Mouse (Mus musculus) heart, embryonic 12.5 days (tissue): ENCODE data around the gene Cp. TPM values are rescaled to one million over a fixed set of nuclear protein-coding genes. Genes with fewer than 3 reads are reported as not detected.

Experiments
- ATAC-seq: fragments of 200-750 bp; cut with Nextera tagmentation; 2 replicates; pipeline ENCODE4 v1.8.0; 2017; ENCODE audit warnings: moderate TSS enrichment, moderate library complexity; ENCODE audit not compliant: insufficient number of reproducible peaks, low FRiP score
- H3K27ac ChIP-seq: fragments of 300-500 bp; sonication (generic); 2 replicates; pipeline ENCODE4 v1.5.1; 2016; ENCODE audit warnings: mild to moderate bottlenecking, moderate library complexity; ENCODE audit not compliant: poor library complexity, severe bottlenecking
- H3K27me3 ChIP-seq: fragments of 300-500 bp; sonication (generic); replicated peaks from 2 replicates; pipeline ENCODE4 v1.6.1; 2016; ENCODE audit warnings: mild to moderate bottlenecking, moderate library complexity
- H3K36me3 ChIP-seq: fragments of 300-500 bp; sonication (generic); 2 replicates; pipeline ENCODE4 v1.6.1; 2016; ENCODE audit warnings: mild to moderate bottlenecking, moderate library complexity
- H3K4me1 ChIP-seq: fragments of 300-500 bp; sonication (generic); replicated peaks from 2 replicates; pipeline ENCODE4 v1.6.1; 2016; ENCODE audit warnings: mild to moderate bottlenecking
- H3K4me2 ChIP-seq: fragments of 300-500 bp; sonication (generic); 2 replicates; pipeline ENCODE4 v1.6.1; 2016; ENCODE audit warnings: mild to moderate bottlenecking, moderate library complexity
- H3K4me3 ChIP-seq: fragments of 300-500 bp; sonication (generic); 2 replicates; pipeline ENCODE4 v1.5.1; 2016; ENCODE audit warnings: mild to moderate bottlenecking
- H3K9ac ChIP-seq: fragments of 300-500 bp; sonication (generic); 2 replicates; pipeline ENCODE4 v1.6.1; 2016; ENCODE audit warnings: mild to moderate bottlenecking, moderate library complexity
- H3K9me3 ChIP-seq: fragments of 300-500 bp; sonication (generic); replicated peaks from 2 replicates; pipeline ENCODE4 v1.6.1; 2016; ENCODE audit warnings: mild to moderate bottlenecking, moderate library complexity
- WGBS: fragments of 180-500 bp; shearing (Covaris S2); methylation state at CpG from one replicate; pipeline ENCODE4 v1.1.7; 2016; 5-methylcytosine and 5-hydroxymethylcytosine counted together
- polyA plus RNA-seq: library from polyadenylated mRNA; unstranded; fragments of >200 nt; fragmentation: Nextera tagmentation; extraction: Ambion mirVana; gene quantifications from 2 replicates; pipeline ENCODE4 v1.2.1, GENCODE M21; 2016

The Cp gene
- polyA plus RNA-seq, 1 experiment from 2014 or later = 0.41 TPM

- Histone ChIP-seq H3K36me3 (no peaks in the 10 kb centered on the region), H3K27ac (peak overlapping the region; percentile 54; the same call in 1 of the 2 replicates), H3K27me3 (no peaks in the 10 kb centered on the region), H3K4me3 (no peak overlapping the region), H3K9ac (no peak overlapping the region), H3K4me1 (peaks cover 18% of the 10 kb centered on the region), H3K4me2 (no peak overlapping the region), H3K9me3 (no peaks in the 10 kb centered on the region)
- 60% methylated on average over 5 of the region's 5 CpGs for WGBS
- no peak for ATAC-seq
Measured at GRCm38 (mm10) chr3:19965239-19965638, 8.4 kb downstream of the Cp start.

- no peak overlapping the region for H3K4me2 ChIP-seq
- H3K36me3 ChIP-seq = no peaks in the 10 kb centered on the region
- H3K9me3 ChIP-seq = no peaks in the 10 kb centered on the region
- WGBS = 35% methylated on average over 4 of the region's 4 CpGs
- peaks cover 13% of the 10 kb centered on the region for H3K4me1 ChIP-seq
- ATAC-seq = no peak
- H3K4me3 ChIP-seq = no peak overlapping the region
- no peak overlapping the region for H3K9ac ChIP-seq
- no peak overlapping the region for H3K27ac ChIP-seq
- H3K27me3 ChIP-seq = no peaks in the 10 kb centered on the region
Measured at GRCm38 (mm10) chr3:19966072-19966471, 9.2 kb downstream of the Cp start.

GRCm38 (mm10) chr3:19978474-19978873, 21.6 kb downstream of the Cp start:
- Histone ChIP-seq H3K9ac (no peak overlapping the region), H3K36me3 (no peaks in the 10 kb centered on the region)
- no peak for ATAC-seq

GRCm38 (mm10) chr3:19981156-19981555, 24.3 kb downstream of the Cp start:
- H3K4me3 ChIP-seq = no peak overlapping the region
- WGBS = 72% methylated on average over 2 of the region's 2 CpGs
- H3K27me3 ChIP-seq = no peaks in the 10 kb centered on the region
- H3K36me3 ChIP-seq = no peaks in the 10 kb centered on the region
- H3K27ac ChIP-seq = no peak overlapping the region
- H3K9me3 ChIP-seq = no peaks in the 10 kb centered on the region
- H3K9ac ChIP-seq = no peak overlapping the region
- no peaks in the 10 kb centered on the region for H3K4me1 ChIP-seq
- H3K4me2 ChIP-seq = no peak overlapping the region
- ATAC-seq = no peak

More at GRCm38 (mm10) chr3:19978474-19978873, 21.6 kb downstream of the Cp start:
- 47% methylated on average over 4 of the region's 4 CpGs for WGBS
- no peaks in the 10 kb centered on the region for H3K27me3 ChIP-seq
- H3K27ac ChIP-seq = no peak overlapping the region
- H3K4me3 ChIP-seq = no peak overlapping the region
- H3K9me3 ChIP-seq = no peaks in the 10 kb centered on the region
- H3K4me1 ChIP-seq = no peaks in the 10 kb centered on the region
- H3K4me2 ChIP-seq = no peak overlapping the region

GRCm38 (mm10) chr3:19982846-19983245, 26.0 kb downstream of the Cp start:
- Histone ChIP-seq H3K27ac (no peak overlapping the region), H3K9me3 (no peaks in the 10 kb centered on the region), H3K4me2 (no peak overlapping the region), H3K27me3 (no peaks in the 10 kb centered on the region), H3K4me3 (no peak overlapping the region), H3K36me3 (no peaks in the 10 kb centered on the region), H3K4me1 (no peaks in the 10 kb centered on the region), H3K9ac (no peak overlapping the region)
- ATAC-seq = no peak

- H3K27ac ChIP-seq = no peak overlapping the region
- 40% methylated on average over 3 of the region's 3 CpGs for WGBS
- no peak for ATAC-seq
- H3K36me3 ChIP-seq = no peaks in the 10 kb centered on the region
- H3K9ac ChIP-seq = no peak overlapping the region
- H3K4me2 ChIP-seq = no peak overlapping the region
- no peak overlapping the region for H3K4me3 ChIP-seq
- H3K9me3 ChIP-seq = no peaks in the 10 kb centered on the region
- no peaks in the 10 kb centered on the region for H3K27me3 ChIP-seq
- H3K4me1 ChIP-seq = no peaks in the 10 kb centered on the region
Measured at GRCm38 (mm10) chr3:19986123-19986522, 29.3 kb downstream of the Cp start.

GRCm38 (mm10) chr3:19990031-19990430, 33.2 kb downstream of the Cp start:
- H3K27me3 ChIP-seq = no peaks in the 10 kb centered on the region
- H3K9ac ChIP-seq = no peak overlapping the region
- no peak overlapping the region for H3K4me3 ChIP-seq
- H3K4me2 ChIP-seq = no peak overlapping the region
- no peaks in the 10 kb centered on the region for H3K36me3 ChIP-seq
- 74% methylated on average over 3 of the region's 3 CpGs for WGBS
- H3K9me3 ChIP-seq = no peaks in the 10 kb centered on the region
- ATAC-seq = no peak
- H3K27ac ChIP-seq = no peak overlapping the region
- H3K4me1 ChIP-seq = no peaks in the 10 kb centered on the region

- no peak for ATAC-seq
- WGBS = 77% methylated on average over 4 of the region's 4 CpGs
- Histone ChIP-seq H3K9ac (no peak overlapping the region), H3K4me3 (no peak overlapping the region), H3K27me3 (no peaks in the 10 kb centered on the region), H3K4me1 (no peaks in the 10 kb centered on the region), H3K4me2 (no peak overlapping the region), H3K36me3 (peaks cover 8% of the 10 kb centered on the region), H3K27ac (no peak overlapping the region), H3K9me3 (no peaks in the 10 kb centered on the region)
Measured at GRCm38 (mm10) chr3:19992388-19992787, 35.5 kb downstream of the Cp start.

GRCm38 (mm10) chr3:19999551-19999950, 42.7 kb downstream of the Cp start:
- Histone ChIP-seq H3K4me3 (no peak overlapping the region), H3K4me2 (no peak overlapping the region), H3K9ac (no peak overlapping the region), H3K4me1 (no peaks in the 10 kb centered on the region), H3K36me3 (peaks cover 42% of the 10 kb centered on the region), H3K9me3 (no peaks in the 10 kb centered on the region), H3K27me3 (no peaks in the 10 kb centered on the region), H3K27ac (no peak overlapping the region)
- WGBS = 89% methylated on average over 2 of the region's 2 CpGs
- no peak for ATAC-seq

GRCm38 (mm10) chr3:20000806-20001205, 44.0 kb downstream of the Cp start:
- Histone ChIP-seq H3K27ac (no peak overlapping the region), H3K4me1 (no peaks in the 10 kb centered on the region), H3K4me2 (no peak overlapping the region), H3K36me3 (peaks cover 42% of the 10 kb centered on the region), H3K9me3 (no peaks in the 10 kb centered on the region), H3K27me3 (no peaks in the 10 kb centered on the region), H3K9ac (no peak overlapping the region; the same call in 1 of the 2 replicates), H3K4me3 (no peak overlapping the region)
- no peak for ATAC-seq
- WGBS = 78% methylated on average over 4 of the region's 4 CpGs

GRCm38 (mm10) chr3:20002786-20003185, 45.9 kb downstream of the Cp start:
- Histone ChIP-seq H3K4me2 (no peak overlapping the region), H3K27me3 (no peaks in the 10 kb centered on the region), H3K9ac (no peak overlapping the region), H3K4me1 (no peaks in the 10 kb centered on the region), H3K36me3 (peaks cover 34% of the 10 kb centered on the region), H3K4me3 (no peak overlapping the region), H3K27ac (no peak overlapping the region), H3K9me3 (no peaks in the 10 kb centered on the region)
- 78% methylated on average over 5 of the region's 5 CpGs for WGBS
- ATAC-seq = no peak

- 76% methylated on average over 8 of the region's 8 CpGs for WGBS
- no peak overlapping the region for H3K4me2 ChIP-seq
- H3K27me3 ChIP-seq = no peaks in the 10 kb centered on the region
- ATAC-seq = no peak
- no peaks in the 10 kb centered on the region for H3K4me1 ChIP-seq
- no peak overlapping the region for H3K27ac ChIP-seq
- no peak overlapping the region for H3K4me3 ChIP-seq
- H3K9ac ChIP-seq = no peak overlapping the region
- no peaks in the 10 kb centered on the region for H3K9me3 ChIP-seq
- peaks cover 31% of the 10 kb centered on the region for H3K36me3 ChIP-seq
Measured at GRCm38 (mm10) chr3:20004422-20004821, 47.6 kb downstream of the Cp start.
